In genomic region chr9:78447973-78448873, GRCm38 (mm10) we compare ENCODE assay signal across 8 mouse cellular contexts. TPM values are rescaled to one million over a fixed set of nuclear protein-coding genes. Genes with fewer than 3 reads are reported as not detected.
A peak's percentile ranks its signal among the peaks of the same experiment; 100 is the strongest.
DNase-seq lines count a peak whose midpoint lies in the region; ATAC-seq and TF ChIP-seq lines count a peak whose summit lies in the region.

Gene Mto1, plus strand, starts transcription at chr9:78448208.
Gene Gm17324, minus strand, starts transcription at chr9:78448786.

- H3K27me3 ChIP-seq in forebrain, embryonic 11.5 days (ENCODE audit: control insufficient read depth, insufficient read depth, low read length) = peaks cover 19% of the 10 kb centered on the region
- peaks cover 15% of the 10 kb centered on the region for H3K27me3 ChIP-seq in heart, postnatal 0 days (ENCODE audit: control insufficient read depth, insufficient read depth, low read length)
- peaks cover 19% of the 10 kb centered on the region for H3K27me3 ChIP-seq in liver, embryonic 16.5 days (ENCODE audit: control insufficient read depth, insufficient read depth, low read depth, low read length)
- H3K27me3 ChIP-seq in neural tube, embryonic 13.5 days = peaks cover 40% of the 10 kb centered on the region
- H3K27me3 ChIP-seq in testis, adult 2 months (ENCODE audit: control insufficient read depth, insufficient read depth, low read length) = no peaks in the 10 kb centered on the region

- WGBS in forebrain, embryonic 11.5 days = under 1% methylated on average over 96 of the region's 96 CpGs
- WGBS in heart, postnatal 0 days = under 1% methylated on average over 87 of the region's 96 CpGs
- under 1% methylated on average over 90 of the region's 96 CpGs for WGBS in liver, embryonic 16.5 days (ENCODE audit: insufficient replicate concordance)
- WGBS in neural tube, embryonic 13.5 days = under 1% methylated on average over 95 of the region's 96 CpGs

- peak; percentile 96 for TF ChIP-seq POLR2A in testis, adult 2 months (IDR thresholded peaks at IDR 0.05; ENCODE audit: control insufficient read depth, low read depth, low read length)

- peaks cover 4% of the 10 kb centered on the region; the same call in 1 of the 2 replicates for H3K36me3 ChIP-seq in forebrain, embryonic 11.5 days (ENCODE audit: control insufficient read depth, insufficient read depth, low read length)
- H3K36me3 ChIP-seq in heart, postnatal 0 days (replicated peaks; ENCODE audit: control insufficient read depth, insufficient read depth, low read length) = peaks cover 21% of the 10 kb centered on the region
- peaks cover 16% of the 10 kb centered on the region for H3K36me3 ChIP-seq in liver, embryonic 16.5 days (ENCODE audit: control insufficient read depth, insufficient read depth)
- peaks cover 25% of the 10 kb centered on the region for H3K36me3 ChIP-seq in neural tube, embryonic 13.5 days
- peaks cover 7% of the 10 kb centered on the region for H3K36me3 ChIP-seq in testis, adult 2 months (ENCODE audit: control insufficient read depth, insufficient read depth, low read length)

- H3K9me3 ChIP-seq in forebrain, embryonic 11.5 days (ENCODE audit: control insufficient read depth, low read length) = no peaks in the 10 kb centered on the region
- H3K9me3 ChIP-seq in heart, postnatal 0 days (replicated peaks; ENCODE audit: control insufficient read depth, low read length) = no peaks in the 10 kb centered on the region
- no peaks in the 10 kb centered on the region for H3K9me3 ChIP-seq in liver, embryonic 16.5 days (replicated peaks; ENCODE audit: control insufficient read depth, low read length)
- H3K9me3 ChIP-seq in neural tube, embryonic 13.5 days = no peaks in the 10 kb centered on the region

- peak within 1 kb of the TSS; percentile 95 for H3K9ac ChIP-seq in forebrain, embryonic 11.5 days (ENCODE audit: low read length)
- H3K9ac ChIP-seq in heart, postnatal 0 days (replicated peaks; ENCODE audit: low read depth, low read length) = peak within 1 kb of the TSS; percentile 86
- peak within 1 kb of the TSS; percentile 95 for H3K9ac ChIP-seq in liver, embryonic 16.5 days (ENCODE audit: low read depth, low read length)
- H3K9ac ChIP-seq in neural tube, embryonic 13.5 days = peak within 1 kb of the TSS; percentile 92

- TF ChIP-seq EP300 in heart, postnatal 0 days (IDR thresholded peaks at IDR 0.05; ENCODE audit: low read depth) = no peak

- 0 out of 2 replicates have a peak, but pooled peaks cover 2% of the 10 kb centered on the region for H3K4me1 ChIP-seq in forebrain, embryonic 11.5 days (replicated peaks; ENCODE audit: control insufficient read depth, insufficient read depth, low read length)
- H3K4me1 ChIP-seq in heart, postnatal 0 days (ENCODE audit: control insufficient read depth, insufficient read depth) = peaks cover 6% of the 10 kb centered on the region
- H3K4me1 ChIP-seq in liver, embryonic 16.5 days (ENCODE audit: control insufficient read depth, low read depth, low read length) = peaks cover 17% of the 10 kb centered on the region
- peaks cover 17% of the 10 kb centered on the region for H3K4me1 ChIP-seq in neural tube, embryonic 13.5 days (replicated peaks)
- peaks cover 8% of the 10 kb centered on the region for H3K4me1 ChIP-seq in testis, adult 2 months (ENCODE audit: control insufficient read depth, insufficient read depth, low read length)

- TF ChIP-seq CTCF in heart, postnatal 0 days (IDR thresholded peaks at IDR 0.05; ENCODE audit: low read depth) = no peak
- 0 out of 2 replicates have a peak, but pooled peaks have one; percentile 0 for TF ChIP-seq CTCF in testis, adult 2 months (IDR thresholded peaks at IDR 0.05; ENCODE audit: control insufficient read depth, insufficient read depth, insufficient replicate concordance, low read depth, low read length)

- H3K4me3 ChIP-seq in forebrain, embryonic 11.5 days (ENCODE audit: low read depth, low read length) = peak within 1 kb of the TSS; percentile 97
- peak within 1 kb of the TSS; percentile 98 for H3K4me3 ChIP-seq in heart, postnatal 0 days (ENCODE audit: low read depth, low read length)
- H3K4me3 ChIP-seq in liver, embryonic 16.5 days (ENCODE audit: low read depth, low read length) = peak within 1 kb of the TSS; percentile 96
- peak within 1 kb of the TSS; percentile 95 for H3K4me3 ChIP-seq in neural tube, embryonic 13.5 days
- H3K4me3 ChIP-seq in testis, adult 2 months (ENCODE audit: control insufficient read depth, low read depth, low read length) = peak within 1 kb of the TSS; percentile 99

- H3K27ac ChIP-seq in forebrain, embryonic 11.5 days (ENCODE audit: low read depth, low read length) = peak within 1 kb of the TSS; percentile 83
- peak within 1 kb of the TSS; percentile 96 for H3K27ac ChIP-seq in heart, postnatal 0 days (ENCODE audit: low read depth)
- H3K27ac ChIP-seq in liver, embryonic 16.5 days (ENCODE audit: low read length) = peak within 1 kb of the TSS; percentile 92
- H3K27ac ChIP-seq in neural tube, embryonic 13.5 days (replicated peaks) = peak within 1 kb of the TSS; percentile 93
- peak within 1 kb of the TSS; percentile 100 for H3K27ac ChIP-seq in testis, adult 2 months (ENCODE audit: control insufficient read depth, insufficient read depth, low read depth, low read length)

- peak; percentile 97 for ATAC-seq in forebrain, embryonic 11.5 days (replicated peaks; ENCODE audit: low FRiP score)
- ATAC-seq in heart, postnatal 0 days (ENCODE audit: insufficient read depth, low read depth) = peak; percentile 94
- peak; percentile 95 for ATAC-seq in liver, embryonic 16.5 days (ENCODE audit: low read depth)
- peak; percentile 94 for ATAC-seq in neural tube, embryonic 13.5 days (ENCODE audit: low read depth)

- peak; percentile 80 to 84 for DNase-seq in CD8-positive naive resting alpha-beta T cell, adult 2 months (ENCODE audit: low read depth in 2 of 2, low spot score in 2 of 2)
- DNase-seq in c-Kit-positive CD71-negative TER-119-negative erythroid progenitor cells, embryonic 14.5 days (ENCODE audit: low read depth) = peak; percentile 87
- DNase-seq in forebrain, embryonic 11.5 days (ENCODE audit: low spot score) = peak; percentile 95
- peak; percentile 82 for DNase-seq in heart, postnatal 0 days (ENCODE audit: low spot score)
- peak; percentile 91 to 93 for DNase-seq in kidney, postnatal 4 days

- peak within 1 kb of the TSS; percentile 73 for H3K4me2 ChIP-seq in forebrain, embryonic 11.5 days (ENCODE audit: low read depth, low read length, severe bottlenecking)
- peak within 1 kb of the TSS; percentile 82 for H3K4me2 ChIP-seq in heart, postnatal 0 days (ENCODE audit: low read depth, low read length)
- peak within 1 kb of the TSS; percentile 88 for H3K4me2 ChIP-seq in liver, embryonic 16.5 days (ENCODE audit: low read depth, low read length)
- peak within 1 kb of the TSS; percentile 63 for H3K4me2 ChIP-seq in neural tube, embryonic 13.5 days

RNA-seq across cellular contexts. Expression of gene Mto1, which starts in this region (rescaled TPM):
- polyA plus RNA-seq in forebrain, embryonic 11.5 days (2014; fragmentation: Nextera tagmentation; extraction: Ambion mirVana) = 28.0 and 30.6 TPM in 2 replicates
- 22.4 and 27.3 TPM in 2 replicates for total RNA-seq in heart, postnatal 0 days (2014; rRNA removed; ENCODE audit: low replicate concordance)
- polyA plus RNA-seq in heart, postnatal 0 days (2015; fragmentation: Nextera tagmentation; extraction: Ambion mirVana) = 21.8 and 23.3 TPM in 2 replicates
- 16.9 and 17.9 TPM in 2 replicates for polyA plus RNA-seq in liver, embryonic 16.5 days (2015; fragmentation: Nextera tagmentation; extraction: Ambion mirVana)
- polyA plus RNA-seq in neural tube, embryonic 13.5 days (2015; fragmentation: Nextera tagmentation; extraction: Ambion mirVana) = 26.6 and 28.4 TPM in 2 replicates
- polyA plus RNA-seq in testis, adult 2 months (2012; rRNA removed) = 11.5 and 12.3 TPM in 2 replicates

RNA-seq across cellular contexts. Expression of gene Gm17324, which starts in this region (rescaled TPM):
- 0.72 and 0.80 TPM in 2 replicates for polyA plus RNA-seq in forebrain, embryonic 11.5 days (2014; fragmentation: Nextera tagmentation; extraction: Ambion mirVana)
- not detected in 2 replicates for total RNA-seq in heart, postnatal 0 days (2014; rRNA removed; ENCODE audit: low replicate concordance)
- polyA plus RNA-seq in heart, postnatal 0 days (2015; fragmentation: Nextera tagmentation; extraction: Ambion mirVana) = 0.63 and 0.74 TPM in 2 replicates
- 0.24 and 0.42 TPM in 2 replicates for polyA plus RNA-seq in liver, embryonic 16.5 days (2015; fragmentation: Nextera tagmentation; extraction: Ambion mirVana)
- 1.3 and 1.5 TPM in 2 replicates for polyA plus RNA-seq in neural tube, embryonic 13.5 days (2015; fragmentation: Nextera tagmentation; extraction: Ambion mirVana)
- 3.4 and 3.7 TPM in 2 replicates for polyA plus RNA-seq in testis, adult 2 months (2012; rRNA removed)

Comparison
In these comparisons a context has a peak if more than half of its experiments do, and no peak if none do; other contexts are left out.
1. Peak in every context shown above with its lines: DNase-seq, ATAC-seq, H3K4me3 ChIP-seq and H3K27ac ChIP-seq.